Mouse (Mus musculus) thymus, postnatal 10 days (tissue): ENCODE data around the gene Gpat2.

Experiments used
- DNase-seq, 2 experiments: peaks; one replicate each; pipeline ENCODE4 v3.0.0; 2021; ENCODE audit warnings: low spot score in 2 of 2

Gpat2 gene

DNA sequence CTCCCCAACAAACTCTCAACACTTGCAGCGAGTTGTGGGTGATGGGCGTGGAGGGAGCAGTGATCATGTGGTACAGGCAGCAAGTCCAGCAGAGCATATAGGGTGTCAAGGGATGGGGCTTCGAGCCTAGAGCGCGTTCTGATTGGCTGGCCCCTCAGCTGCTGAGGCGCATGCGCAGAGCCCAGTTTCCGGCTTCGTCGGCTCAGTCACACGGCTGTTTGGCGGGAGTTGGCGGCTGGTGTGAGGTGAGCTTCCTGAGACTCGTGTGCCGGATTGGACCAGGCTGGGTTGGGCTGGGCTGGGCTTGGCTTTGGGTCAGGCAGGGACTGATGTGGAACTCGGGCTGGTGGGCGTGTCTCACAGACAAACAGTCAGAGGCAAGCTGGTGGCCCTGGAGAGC is at the start of gene Gpat2:
Gene Gpat2, plus strand, starts transcription at position 223 of the 400 bp plus-strand sequence.
- no peak for DNase-seq

DNA sequence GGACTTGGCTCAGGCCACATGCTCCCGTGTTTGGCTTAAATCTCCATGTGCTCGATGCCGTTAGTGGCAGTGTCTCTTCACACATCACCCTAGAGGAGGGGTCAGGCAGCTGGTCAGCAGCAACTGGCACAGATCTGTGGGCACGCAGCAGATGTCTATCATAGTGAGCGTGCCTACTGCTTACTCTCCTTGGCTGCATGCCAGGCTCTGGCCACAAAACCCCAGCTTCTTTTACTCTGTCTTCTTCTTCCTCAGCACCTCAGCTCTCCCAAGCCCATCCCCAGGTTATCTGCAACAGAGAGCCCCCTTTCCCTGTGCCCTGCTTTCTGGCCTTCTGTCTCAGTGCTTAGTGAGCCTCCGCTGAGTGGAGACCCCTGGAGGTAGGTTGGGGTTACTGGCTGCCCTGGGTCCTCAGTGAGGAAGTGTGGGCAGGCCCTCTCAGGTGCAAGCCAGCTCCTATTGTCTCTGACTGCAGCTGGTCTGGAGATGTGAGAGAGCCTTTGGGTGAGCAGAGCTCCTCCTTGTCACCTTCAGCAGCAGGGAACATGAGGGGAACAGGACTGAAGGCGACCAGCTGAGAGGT is 49.1 kb upstream of the Gpat2 start:
- peak; percentile 11 to 46 for DNase-seq

DNA sequence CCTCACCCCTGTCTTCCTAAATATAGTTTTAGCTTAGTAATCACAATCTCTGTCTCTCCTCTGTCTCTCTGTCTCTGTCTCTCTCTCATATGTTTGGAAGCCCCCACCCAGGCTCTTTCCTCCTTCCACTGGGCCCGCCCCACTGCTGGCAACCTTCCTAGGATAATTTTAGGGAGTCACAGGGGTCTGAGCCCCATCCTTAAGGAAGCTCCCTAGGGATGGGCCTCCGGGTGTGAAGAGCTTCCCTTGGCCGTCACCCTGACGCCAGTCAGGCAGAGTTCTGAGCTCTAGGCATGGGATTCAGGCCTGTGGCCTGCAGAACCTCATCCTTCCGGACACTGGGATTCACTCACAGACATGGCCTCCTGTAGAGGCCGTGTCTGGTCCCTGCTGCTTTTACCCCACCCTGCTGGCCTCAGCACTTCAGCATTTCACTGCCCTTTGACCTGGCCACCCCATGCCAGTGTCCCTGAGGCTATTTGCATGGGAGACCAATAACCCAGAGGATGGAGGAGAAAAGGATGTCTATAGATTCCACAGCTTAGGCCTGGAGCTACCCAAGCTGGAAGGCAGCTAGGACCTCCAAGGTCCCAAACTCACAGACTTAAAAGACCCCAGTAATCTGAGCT is 48.5 kb upstream of the Gpat2 start:
- DNase-seq = no peak

DNA sequence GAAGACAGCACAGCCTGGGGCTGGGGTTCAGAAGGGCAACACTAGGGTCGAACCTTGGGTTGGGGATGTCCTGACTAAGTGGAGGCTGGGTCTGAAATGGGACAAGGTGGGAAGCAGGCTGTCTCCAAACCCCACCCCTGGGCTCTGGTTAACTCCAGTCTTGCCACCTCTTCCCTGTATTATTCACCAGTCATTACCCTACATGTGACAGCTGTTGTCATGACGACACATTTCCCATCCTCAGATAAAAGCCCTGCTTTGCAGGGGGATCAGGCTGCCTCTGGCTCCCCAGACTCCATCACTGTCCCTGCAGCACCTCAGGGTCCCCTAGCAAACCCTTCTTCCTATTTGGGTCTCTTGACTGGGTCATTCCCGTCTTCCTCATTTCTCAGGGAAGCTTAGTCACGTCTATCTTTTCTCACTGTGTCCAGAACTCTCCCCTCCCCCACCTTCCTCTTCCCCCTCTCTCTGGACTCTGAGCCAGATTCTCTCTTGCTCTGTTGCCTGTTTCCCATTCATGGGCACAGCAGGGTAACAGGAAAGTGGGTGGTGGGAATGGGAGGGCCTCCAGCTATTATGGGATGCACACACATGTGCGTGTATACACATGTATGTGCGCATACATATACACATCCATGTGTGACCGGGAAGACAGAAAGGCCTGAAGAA is 46.9 kb upstream of the Gpat2 start:
- no peak for DNase-seq

DNA sequence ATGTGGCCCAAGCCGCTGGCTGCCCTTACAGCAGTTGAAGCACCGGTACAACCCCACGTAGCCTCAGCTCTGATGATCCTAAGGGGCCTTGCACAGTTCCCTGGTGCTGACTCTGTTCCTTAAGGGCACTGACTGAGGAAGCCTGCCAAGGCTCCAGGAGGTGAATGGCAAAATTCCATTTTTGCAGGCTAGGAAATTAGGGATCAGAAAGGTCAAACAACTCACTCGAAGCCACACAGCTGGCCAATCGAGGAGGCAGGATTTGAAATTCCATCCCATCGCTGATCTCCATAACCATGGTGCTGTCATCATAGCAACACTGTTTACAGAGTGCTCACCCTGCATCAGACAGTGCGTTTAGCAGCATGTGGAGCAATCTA is 46.4 kb upstream of the Gpat2 start:
- no peak for DNase-seq

DNA sequence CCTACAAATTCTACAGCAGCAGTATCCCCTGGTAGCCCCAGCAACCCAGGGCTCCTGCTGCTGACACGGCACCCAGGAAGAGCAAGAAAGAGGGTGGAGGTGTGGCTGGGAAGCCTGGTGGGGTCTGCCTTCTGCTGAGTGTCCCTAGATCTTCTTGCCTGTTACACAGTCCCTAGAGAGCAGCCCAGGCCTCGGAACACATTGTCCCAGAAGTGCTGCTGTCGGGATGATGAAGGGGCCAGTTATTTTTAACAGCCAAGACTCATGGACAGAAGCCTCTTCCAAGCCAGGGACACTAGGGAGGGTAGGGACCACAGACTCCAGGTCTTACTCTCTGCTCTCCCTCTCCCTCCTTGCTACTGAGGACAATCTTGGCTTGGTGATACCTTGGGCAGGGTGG is 45.7 kb upstream of the Gpat2 start:
- DNase-seq = no peak

DNA sequence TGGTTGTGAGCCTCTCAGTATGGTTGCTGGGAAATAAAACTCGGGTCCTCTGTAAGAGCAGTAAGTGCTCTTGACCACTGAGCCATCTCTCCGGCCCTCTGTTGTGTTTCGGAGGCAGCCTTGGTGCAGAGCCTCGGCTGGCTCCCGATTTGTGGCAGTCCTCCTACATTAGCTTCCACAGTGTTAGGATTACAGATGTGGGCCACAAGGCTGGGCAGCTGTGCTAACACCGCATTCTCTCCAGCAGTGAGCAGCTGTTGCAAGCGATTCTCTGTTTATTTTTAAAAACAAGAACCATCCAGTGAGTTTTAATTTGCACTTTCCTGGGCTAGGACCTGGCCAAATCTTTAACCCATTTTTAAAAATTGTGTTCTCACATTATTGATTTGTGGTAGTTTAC is 41.1 kb upstream of the Gpat2 start:
- DNase-seq = no peak

DNA sequence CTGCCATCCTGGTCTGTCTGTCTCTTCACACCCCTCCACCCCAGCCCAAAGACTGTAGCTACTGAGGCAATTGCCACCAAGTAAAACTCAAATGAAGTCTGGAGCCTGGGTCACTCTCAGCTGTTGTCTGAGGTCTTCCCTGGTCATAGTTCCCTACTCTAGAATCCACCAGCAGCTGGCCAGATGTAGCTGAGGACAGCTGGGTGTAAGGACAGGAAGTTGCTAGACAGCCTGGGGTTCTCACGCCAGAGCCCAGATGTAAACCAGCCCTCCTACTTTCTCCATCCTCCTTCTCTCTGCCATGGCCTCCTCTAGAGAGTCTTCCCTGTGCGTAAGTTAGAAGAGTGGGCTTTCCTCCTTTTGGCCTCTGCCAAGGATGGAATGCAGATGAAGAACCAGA is 37.5 kb upstream of the Gpat2 start:
- no peak for DNase-seq

DNA sequence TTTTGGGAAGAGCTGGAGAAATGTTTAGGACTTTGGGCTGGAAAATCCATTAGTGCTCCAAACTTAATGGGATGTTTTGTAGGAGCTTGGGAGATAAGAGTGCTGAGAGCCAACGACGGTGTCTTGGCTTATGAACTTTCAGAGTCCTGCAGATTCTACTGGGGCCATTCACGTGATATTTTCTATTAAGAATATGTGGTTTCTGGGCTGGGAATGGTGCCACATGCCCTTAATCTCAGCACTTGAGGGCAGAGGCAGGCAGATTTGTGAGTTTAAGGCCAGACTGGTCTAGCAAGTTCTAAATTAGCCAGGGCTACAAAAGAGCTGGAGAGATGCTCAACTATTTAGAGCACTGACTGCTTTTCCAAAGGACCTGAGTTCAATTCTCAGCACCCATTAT is 34.6 kb upstream of the Gpat2 start:
- DNase-seq = no peak

DNA sequence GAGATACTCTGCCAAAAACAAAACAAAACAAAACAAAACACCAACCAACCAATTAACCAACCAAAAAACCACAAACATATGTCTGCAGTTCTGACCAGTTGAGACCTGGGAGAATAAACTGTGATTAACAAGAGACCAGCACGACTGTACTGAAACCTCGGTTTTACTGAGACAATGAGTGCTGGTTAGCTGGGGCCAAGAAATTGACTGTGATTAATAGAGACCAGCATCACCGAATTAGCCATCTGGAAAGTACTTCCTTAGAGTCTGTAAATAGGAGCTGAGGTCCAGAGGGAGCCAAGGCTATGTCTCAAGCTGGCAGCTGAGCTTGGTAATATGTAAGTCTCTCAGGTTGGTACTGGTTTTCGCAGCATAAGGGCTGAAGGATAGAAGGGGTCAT is 34.2 kb upstream of the Gpat2 start:
- DNase-seq = no peak

DNA sequence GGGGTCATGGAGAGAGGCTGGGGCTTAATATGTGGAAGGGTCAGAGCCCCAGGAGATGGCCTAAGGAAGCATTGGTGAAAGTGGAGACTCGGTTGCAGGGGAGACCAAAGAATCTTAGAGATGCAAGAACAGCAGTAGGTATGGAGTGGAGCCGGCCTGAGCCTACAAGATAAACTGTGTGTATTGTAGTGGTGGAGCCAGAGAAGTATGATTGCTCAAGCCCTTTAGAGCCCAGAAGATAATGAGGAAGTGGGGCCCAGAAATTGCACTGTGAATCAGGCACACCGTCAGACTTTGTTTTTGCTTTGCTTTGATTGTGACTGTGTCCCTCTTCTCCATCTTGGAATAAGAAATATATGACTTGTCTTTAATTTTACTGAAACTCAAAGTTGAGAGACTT is 33.7 kb upstream of the Gpat2 start:
- DNase-seq = no peak

DNA sequence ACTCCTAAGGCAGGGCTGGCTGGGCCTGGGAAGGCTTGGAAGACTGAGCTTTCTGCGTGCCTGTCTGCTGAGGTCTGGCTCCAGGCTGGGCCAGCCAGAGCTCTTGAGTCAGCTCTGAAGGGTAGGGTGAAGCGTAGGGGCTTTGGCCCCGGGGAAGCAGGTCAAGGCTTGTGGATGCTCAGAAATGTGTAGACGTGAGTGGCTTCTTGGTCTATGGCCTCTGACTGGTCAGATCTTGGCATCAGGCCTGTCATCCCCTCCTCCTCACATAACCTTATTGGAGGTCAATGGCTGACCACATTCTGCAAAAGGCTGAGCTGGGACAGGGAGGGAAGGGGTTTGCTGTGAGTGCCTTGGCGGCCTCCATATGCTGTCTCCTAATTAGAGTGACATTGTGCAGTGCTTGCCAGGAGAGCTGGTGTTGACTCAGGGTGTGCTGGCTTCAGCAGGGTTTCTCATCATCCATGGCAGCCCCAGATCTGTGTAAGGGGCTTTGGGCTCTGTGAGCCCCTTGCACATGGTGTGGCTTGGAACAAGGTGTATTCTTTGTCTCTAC is 30.3 kb upstream of the Gpat2 start:
- DNase-seq = no peak

DNA sequence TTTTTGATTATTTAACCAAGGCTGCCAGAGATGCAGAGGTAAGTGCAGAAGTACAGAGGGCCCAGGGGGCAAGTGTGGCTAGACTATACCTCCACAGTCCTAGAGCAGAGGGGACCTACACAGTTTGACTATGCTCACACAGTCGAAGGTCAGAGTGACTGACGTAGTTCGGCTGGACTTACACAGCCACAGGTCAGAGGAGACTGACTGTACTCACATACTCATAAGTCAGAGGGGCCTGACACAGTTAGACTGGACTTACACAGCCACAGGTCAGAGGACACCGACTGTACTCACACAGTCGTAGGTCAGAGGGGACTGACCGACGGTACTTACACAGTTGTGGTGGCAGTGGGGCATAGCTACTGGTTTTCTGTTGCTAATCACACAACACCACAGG is 26.3 kb upstream of the Gpat2 start:
- no peak for DNase-seq

DNA sequence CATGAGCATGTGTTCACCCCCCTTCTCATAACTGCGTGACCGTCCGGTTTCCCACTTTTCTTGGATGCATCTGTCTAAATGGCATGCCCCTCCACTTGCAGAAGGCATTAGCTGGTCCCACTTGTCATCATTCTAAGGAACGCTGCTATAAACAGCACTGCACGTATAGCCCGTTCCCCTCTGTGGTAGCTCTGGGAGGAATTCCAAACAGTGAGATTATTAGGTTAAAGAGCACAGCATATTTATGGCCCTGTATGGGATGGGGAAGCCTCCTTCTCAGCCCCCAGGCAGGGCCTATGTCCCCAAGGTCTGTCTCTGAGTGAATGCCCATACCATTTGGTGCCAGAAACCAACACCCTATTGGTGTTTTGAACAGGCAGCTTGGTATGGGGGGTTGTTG is 13.9 kb upstream of the Gpat2 start:
- DNase-seq = no peak

DNA sequence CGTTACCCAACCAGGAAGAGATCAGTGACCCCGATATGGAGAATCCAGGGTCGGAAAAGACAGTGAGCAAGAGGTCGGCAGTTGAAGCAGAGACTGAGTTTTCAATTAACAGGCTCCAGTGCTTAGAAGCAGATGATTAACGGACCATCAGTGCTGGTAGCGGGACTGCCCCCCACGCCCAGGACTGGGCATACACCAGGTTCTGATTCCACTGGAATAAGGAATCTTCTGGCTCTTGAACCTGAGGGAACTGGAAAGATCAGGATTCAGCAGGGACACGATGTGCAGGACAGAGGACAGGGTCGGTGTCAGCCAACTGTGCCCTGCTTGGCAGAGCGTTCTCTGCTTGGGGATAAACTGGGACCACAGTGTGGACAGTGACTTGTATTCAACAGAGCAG is 9.2 kb upstream of the Gpat2 start:
- DNase-seq = no peak

DNA sequence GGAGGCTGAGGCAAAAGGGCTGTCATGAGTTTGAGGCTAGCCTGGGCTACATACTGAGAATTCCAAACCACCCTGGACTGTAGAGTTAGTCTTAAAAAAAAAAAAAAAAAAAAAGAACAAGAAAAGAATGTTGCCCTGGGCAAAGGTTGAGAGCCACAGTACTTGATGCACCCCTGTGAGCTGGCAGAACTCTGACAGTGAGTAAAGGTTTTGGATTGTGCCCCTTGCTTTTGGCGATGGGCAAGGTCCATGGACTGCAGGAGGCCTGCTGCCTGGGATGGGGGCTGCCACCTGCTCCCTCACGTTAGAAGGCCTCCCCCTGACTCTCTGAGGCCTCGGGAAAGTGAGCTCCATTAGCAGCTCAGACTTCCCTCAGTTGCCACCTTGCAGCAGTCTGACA is 8.3 kb upstream of the Gpat2 start:
- no peak for DNase-seq

DNA sequence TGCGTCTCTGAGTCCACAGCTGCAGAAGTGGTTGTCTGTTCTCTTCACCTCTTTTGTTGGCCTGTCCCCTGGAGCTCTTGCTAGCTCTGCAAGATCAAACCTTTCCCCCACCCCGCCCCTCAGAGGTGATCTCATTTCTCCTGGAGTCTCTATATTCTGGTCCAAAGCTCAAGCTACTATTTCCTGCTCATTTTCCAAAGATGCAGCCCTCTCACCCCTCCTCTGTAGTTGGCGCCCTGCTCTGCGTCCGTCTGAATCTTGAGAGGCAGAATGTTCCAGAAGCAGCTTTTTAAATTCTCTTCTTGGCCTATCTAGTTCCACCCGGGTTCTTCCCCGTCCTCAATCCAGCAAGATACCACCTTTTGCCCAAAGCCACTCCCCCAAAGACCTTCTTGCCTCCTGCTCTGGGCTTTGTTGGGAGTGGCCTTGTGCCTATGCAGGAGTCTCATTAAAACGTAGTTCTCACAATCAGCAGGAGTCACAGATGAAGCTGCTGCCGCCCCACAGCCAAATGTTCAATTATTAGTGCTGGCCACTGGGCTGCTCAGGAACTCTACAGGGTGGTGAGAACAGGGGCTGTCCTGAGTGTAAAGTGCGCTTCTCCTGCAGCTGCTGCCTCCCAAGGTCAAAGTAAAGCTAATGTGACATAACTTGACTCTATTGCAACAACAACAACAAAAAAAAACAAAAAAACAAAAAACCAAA is 6.6 kb upstream of the Gpat2 start:
- no peak for DNase-seq

DNA sequence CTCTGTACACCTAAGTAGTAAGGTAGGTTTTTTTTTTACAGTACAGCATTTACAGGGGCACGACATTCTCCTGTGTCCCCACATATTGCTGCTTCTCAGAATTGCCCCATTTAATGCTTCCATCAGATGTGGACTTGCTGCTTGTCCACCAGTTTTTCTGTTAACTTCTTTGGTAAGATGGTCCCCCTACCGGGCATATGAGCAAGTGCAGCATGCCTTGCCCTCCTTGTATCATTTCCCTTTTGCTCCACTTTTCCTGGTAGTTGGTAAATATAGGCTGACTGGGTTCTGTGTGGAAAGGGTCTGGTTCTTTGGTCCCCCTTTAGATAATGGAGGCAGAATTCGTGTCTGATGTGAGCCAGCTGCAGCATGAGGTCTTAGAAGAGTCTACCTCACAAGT is 5.2 kb downstream of the Gpat2 start:
- DNase-seq = peak in 1 of 2 experiments; percentile 10

DNA sequence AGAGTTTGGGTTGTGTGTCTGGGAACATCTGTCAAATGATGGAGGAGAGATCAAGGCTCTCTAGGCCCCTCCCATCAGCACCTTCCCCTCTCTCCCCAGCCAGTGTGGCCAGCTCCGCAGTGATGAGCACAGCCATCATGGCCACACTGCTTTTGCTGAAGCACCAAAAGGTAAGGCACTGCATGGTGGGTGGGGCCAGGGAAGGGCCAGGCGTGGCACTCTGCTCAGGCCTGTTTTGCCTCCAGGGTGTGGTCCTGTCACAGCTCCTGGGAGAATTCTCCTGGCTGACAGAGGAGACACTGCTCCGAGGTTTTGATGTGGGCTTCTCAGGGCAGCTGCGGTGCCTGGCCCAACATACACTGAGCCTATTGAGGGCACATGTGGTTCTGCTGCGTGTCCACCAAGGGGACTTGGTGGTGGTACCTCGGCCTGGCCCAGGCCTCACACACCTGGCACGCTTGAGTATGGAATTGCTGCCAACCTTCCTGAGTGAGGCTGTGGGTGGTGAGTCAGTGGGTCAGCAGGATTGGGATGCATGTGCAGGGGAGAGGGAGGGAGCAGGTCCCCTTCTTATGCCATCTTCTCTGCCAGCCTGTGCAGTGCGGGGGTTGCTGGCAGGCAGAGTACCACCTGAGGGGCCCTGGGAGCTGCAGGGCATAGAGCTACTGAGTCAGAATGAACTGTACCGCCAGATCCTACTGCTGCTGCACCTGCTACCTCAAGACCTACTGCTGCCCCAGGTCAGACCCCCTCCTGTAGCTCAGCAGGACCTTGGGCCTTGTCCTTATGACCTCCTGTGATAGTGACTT is 8.7 kb downstream of the Gpat2 start:
- no peak for DNase-seq

DNA sequence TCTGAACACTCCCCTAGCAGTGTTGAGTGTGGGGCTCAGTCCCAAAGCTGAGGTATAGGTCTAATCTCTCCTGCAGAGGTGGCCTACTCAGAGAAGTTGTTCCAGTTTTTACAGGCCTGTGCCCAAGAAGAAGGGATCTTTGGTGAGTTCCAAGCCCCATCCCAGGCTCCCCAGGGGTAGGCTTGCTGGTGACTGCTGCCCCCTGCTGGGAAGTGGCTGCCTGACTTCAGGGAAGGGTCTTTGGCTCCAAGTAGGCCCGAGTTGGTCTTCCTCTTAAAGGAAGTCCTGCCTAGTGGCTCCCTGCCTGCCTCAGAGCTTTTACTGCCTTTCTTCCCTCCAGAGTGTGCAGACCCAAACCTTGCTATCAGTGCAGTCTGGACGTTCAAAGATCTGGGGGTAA is 10.1 kb downstream of the Gpat2 start:
- DNase-seq = peak in 1 of 2 experiments; percentile 53

DNA sequence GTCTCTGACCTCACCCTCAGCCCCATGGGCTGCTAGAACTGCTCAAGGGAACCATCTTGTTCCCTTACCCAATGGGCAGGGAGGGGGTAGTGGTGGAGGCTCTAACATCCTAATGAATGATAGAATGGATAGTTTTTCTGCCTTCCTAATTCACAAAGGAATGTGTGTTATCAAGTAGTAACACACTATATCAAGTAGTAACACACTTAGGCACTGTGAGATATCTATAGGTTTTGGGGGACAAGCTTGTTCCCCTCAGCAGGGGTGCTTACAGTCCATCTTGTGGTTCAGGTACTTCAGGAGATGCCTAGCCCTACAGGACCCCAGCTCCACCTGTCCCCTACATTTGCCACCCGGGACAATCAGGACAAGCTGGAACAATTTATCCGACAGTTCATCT is 10.6 kb downstream of the Gpat2 start:
- no peak for DNase-seq

DNA sequence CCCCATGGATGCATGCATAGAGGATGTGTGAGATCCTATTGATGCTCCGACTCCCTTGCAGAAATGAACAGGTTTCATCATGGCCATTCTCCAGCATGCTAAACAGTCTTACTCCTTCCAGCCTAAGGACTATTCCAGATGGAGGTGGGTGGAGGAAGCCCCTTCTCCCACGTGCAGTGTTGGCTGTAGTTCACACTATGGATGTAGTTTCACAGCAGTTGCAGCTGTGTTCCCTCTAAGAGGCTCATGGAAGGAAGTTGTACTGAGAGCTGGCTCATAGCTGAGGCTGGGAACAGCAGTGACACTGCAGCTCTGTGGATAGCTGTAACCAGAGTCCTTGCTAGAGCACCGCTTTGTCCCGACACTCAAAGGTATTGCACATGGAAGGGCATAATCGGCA is 12.7 kb downstream of the Gpat2 start:
- DNase-seq = no peak
